Mouse (Mus musculus) heart, postnatal 10 days (tissue): ENCODE measurements at regions not wholly inside any gene's neighbourhood (a gene's known extent, or its start where the extent isn't known, plus 50 kb on each side); places are given as distances from the start of the nearest gene placed in this dataset.
A peak's percentile ranks its signal among the peaks of the same experiment; 100 is the strongest.

Source experiments
- DNase-seq, 2 experiments: peaks; one replicate each; pipeline ENCODE4 v3.0.0; 2021
- intact Hi-C: fragments of 180-260 bp; cut with DNase I; formaldehyde crosslinking; loops from one replicate; pipeline ENCODE4 v1.15.1; 2025

GRCm38 (mm10) chr15:6087208-6087607, 212.4 kb upstream of the Dab2 start:
- intact Hi-C loops, result no loop called here
- no peak for DNase-seq

- intact Hi-C loops, result no loop called here
- DNase-seq, result no peak
These were observed 211.1 kb upstream of the Dab2 start for GRCm38 (mm10) chr15:6088498-6088897.

- DNase-seq, result no peak
- intact Hi-C loops, result no loop called here
These were observed 169.9 kb upstream of the Dab2 start for GRCm38 (mm10) chr15:6129697-6130096.

- DNase-seq, result no peak
- intact Hi-C loops, result no loop called here
These were observed 167.4 kb upstream of the Dab2 start for GRCm38 (mm10) chr15:6132216-6132615.

GRCm38 (mm10) chr15:6145071-6145470, 154.5 kb upstream of the Dab2 start:
- intact Hi-C loops, result no loop called here
- DNase-seq, result no peak

- DNase-seq, result peak; percentile 12 to 14
- intact Hi-C loops, result no loop called here
These were observed 144.9 kb upstream of the Dab2 start for GRCm38 (mm10) chr15:6154706-6155105.

GRCm38 (mm10) chr15:6180261-6180660, 119.3 kb upstream of the Dab2 start:
- peak; percentile 8 to 15 for DNase-seq
- intact Hi-C loops, result no loop called here

- intact Hi-C loops, result no loop called here
- no peak for DNase-seq
These were observed 116.0 kb upstream of the Dab2 start for GRCm38 (mm10) chr15:6183627-6184026.

- intact Hi-C loops, result no loop called here
- no peak for DNase-seq
These were observed 107.7 kb upstream of the Dab2 start for GRCm38 (mm10) chr15:6191845-6192244.

- DNase-seq, result no peak
- intact Hi-C loops, result loop anchor here (5.0 to 10.0 kb wide), 4 partner anchors 125 to 1120 kb away; no protein-coding TSS in a partner anchor
These were observed 92.3 kb upstream of the Dab2 start for GRCm38 (mm10) chr15:6207239-6207638.

- intact Hi-C loops, result loop anchor here (2.0 to 10.0 kb wide), 5 partner anchors 127 to 1122 kb away; no protein-coding TSS in a partner anchor
- DNase-seq, result peak; percentile 41 to 73
These were observed 90.3 kb upstream of the Dab2 start for GRCm38 (mm10) chr15:6209301-6209700.

- DNase-seq, result no peak
- intact Hi-C loops, result no loop called here
These were observed 81.5 kb upstream of the Dab2 start for GRCm38 (mm10) chr15:6218087-6218486.

GRCm38 (mm10) chr15:6225227-6225626, 74.4 kb upstream of the Dab2 start:
- DNase-seq, result no peak
- intact Hi-C loops, result no loop called here

GRCm38 (mm10) chr15:6230618-6231017, 69.0 kb upstream of the Dab2 start:
- no peak for DNase-seq
- intact Hi-C loops, result no loop called here

- peak; percentile 28 to 39 for DNase-seq
- intact Hi-C loops, result no loop called here
These were observed 68.1 kb upstream of the Dab2 start for GRCm38 (mm10) chr15:6231308-6232103.

- DNase-seq, result no peak
- intact Hi-C loops, result no loop called here
These were observed 66.0 kb upstream of the Dab2 start for GRCm38 (mm10) chr15:6233621-6234020.

- no peak for DNase-seq
- intact Hi-C loops, result loop anchor here (5.0 kb wide), 1 partner anchor 391 kb away; no protein-coding TSS in a partner anchor
These were observed 63.0 kb upstream of the Dab2 start for GRCm38 (mm10) chr15:6236583-6236982.

GRCm38 (mm10) chr15:6237726-6238125, 61.9 kb upstream of the Dab2 start:
- intact Hi-C loops, result loop anchor here (1.0 to 5.0 kb wide), 5 partner anchors 41 to 390 kb away; no protein-coding TSS in a partner anchor
- no peak for DNase-seq

GRCm38 (mm10) chr15:6238133-6238532, 61.5 kb upstream of the Dab2 start:
- intact Hi-C loops, result loop anchor here (1.0 to 5.0 kb wide), 5 partner anchors 41 to 389 kb away; no protein-coding TSS in a partner anchor
- DNase-seq, result peak; percentile 92 to 94

- intact Hi-C loops, result loop anchor here (1.0 to 5.0 kb wide), 5 partner anchors 40 to 389 kb away; no protein-coding TSS in a partner anchor
- no peak for DNase-seq
These were observed 60.8 kb upstream of the Dab2 start for GRCm38 (mm10) chr15:6238755-6239154.

- peak; percentile 24 to 48 for DNase-seq
- intact Hi-C loops, result no loop called here
These were observed 57.5 kb upstream of the Dab2 start for GRCm38 (mm10) chr15:6242132-6242531.

- DNase-seq, result no peak
- intact Hi-C loops, result no loop called here
These were observed 55.2 kb upstream of the Dab2 start for GRCm38 (mm10) chr15:6244401-6244800.
